Mouse (Mus musculus): ENCODE results near the gene Hipk3. TPM values are rescaled to one million over a fixed set of nuclear protein-coding genes. Genes with fewer than 3 reads are reported as not detected.

Gene Hipk3
- polyA plus RNA-seq, 1 experiment from 2014 or later = 14.3 TPM

- ATAC-seq (ENCODE audit: insufficient read depth, low FRiP score) = no peak
- H3K9me3 ChIP-seq (replicated peaks; ENCODE audit: control insufficient read depth, low read length) = no peaks in the 10 kb centered on the region
- 86% methylated on average over 3 of the region's 3 CpGs for WGBS
- H3K4me1 ChIP-seq (ENCODE audit: control insufficient read depth, insufficient read depth, low read length) = no peaks in the 10 kb centered on the region
- no peak overlapping the region for H3K4me2 ChIP-seq (ENCODE audit: low read depth, low read length)
- no peaks in the 10 kb centered on the region for H3K27me3 ChIP-seq (ENCODE audit: control insufficient read depth, insufficient read depth, low read length)
- H3K36me3 ChIP-seq (ENCODE audit: control insufficient read depth, insufficient read depth, low read length) = peaks cover 19% of the 10 kb centered on the region
- H3K4me3 ChIP-seq (replicated peaks; ENCODE audit: low read length) = no peak overlapping the region
- H3K27ac ChIP-seq (ENCODE audit: low read length) = no peak overlapping the region
- H3K9ac ChIP-seq (ENCODE audit: low read length) = no peak overlapping the region
Observed at GRCm38 (mm10) chr2:104436226-104436625, 58.0 kb downstream of the Hipk3 start.

- no peak for ATAC-seq (ENCODE audit: insufficient read depth, low FRiP score)
- Histone ChIP-seq H3K27me3 (ENCODE audit: control insufficient read depth, insufficient read depth, low read length) (no peaks in the 10 kb centered on the region), H3K9ac (ENCODE audit: low read length) (no peak overlapping the region), H3K36me3 (ENCODE audit: control insufficient read depth, insufficient read depth, low read length) (peaks cover 26% of the 10 kb centered on the region), H3K4me1 (ENCODE audit: control insufficient read depth, insufficient read depth, low read length) (no peaks in the 10 kb centered on the region), H3K27ac (ENCODE audit: low read length) (no peak overlapping the region), H3K4me3 (replicated peaks; ENCODE audit: low read length) (no peak overlapping the region), H3K9me3 (replicated peaks; ENCODE audit: control insufficient read depth, low read length) (no peaks in the 10 kb centered on the region), H3K4me2 (ENCODE audit: low read depth, low read length) (no peak overlapping the region)
- 95% methylated on average over 6 of the region's 6 CpGs for WGBS
Observed at GRCm38 (mm10) chr2:104431067-104431466, 63.2 kb downstream of the Hipk3 start.

- WGBS = 91% methylated on average over 5 of the region's 5 CpGs
- no peak overlapping the region for H3K4me2 ChIP-seq (ENCODE audit: low read depth, low read length)
- ATAC-seq (ENCODE audit: insufficient read depth, low FRiP score) = no peak
- H3K9ac ChIP-seq (ENCODE audit: low read length) = no peak overlapping the region
- no peaks in the 10 kb centered on the region for H3K9me3 ChIP-seq (replicated peaks; ENCODE audit: control insufficient read depth, low read length)
- H3K4me3 ChIP-seq (replicated peaks; ENCODE audit: low read length) = no peak overlapping the region
- H3K27me3 ChIP-seq (ENCODE audit: control insufficient read depth, insufficient read depth, low read length) = no peaks in the 10 kb centered on the region
- H3K4me1 ChIP-seq (ENCODE audit: control insufficient read depth, insufficient read depth, low read length) = no peaks in the 10 kb centered on the region
- H3K27ac ChIP-seq (ENCODE audit: low read length) = no peak overlapping the region
- peaks cover 23% of the 10 kb centered on the region for H3K36me3 ChIP-seq (ENCODE audit: control insufficient read depth, insufficient read depth, low read length)
Observed at GRCm38 (mm10) chr2:104430566-104430965, 63.7 kb downstream of the Hipk3 start.

GRCm38 (mm10) chr2:104426112-104426511 is 68.1 kb downstream of the Hipk3 start:
- no peaks in the 10 kb centered on the region for H3K9me3 ChIP-seq (replicated peaks; ENCODE audit: control insufficient read depth, low read length)
- ATAC-seq (ENCODE audit: insufficient read depth, low FRiP score) = no peak
- H3K9ac ChIP-seq (ENCODE audit: low read length) = no peak overlapping the region
- 79% methylated on average over 3 of the region's 3 CpGs for WGBS
- H3K4me1 ChIP-seq (ENCODE audit: control insufficient read depth, insufficient read depth, low read length) = no peaks in the 10 kb centered on the region
- no peak overlapping the region for H3K4me2 ChIP-seq (ENCODE audit: low read depth, low read length)
- peaks cover 7% of the 10 kb centered on the region; the same call in 1 of the 2 replicates for H3K36me3 ChIP-seq (ENCODE audit: control insufficient read depth, insufficient read depth, low read length)
- no peak overlapping the region for H3K27ac ChIP-seq (ENCODE audit: low read length)
- H3K27me3 ChIP-seq (ENCODE audit: control insufficient read depth, insufficient read depth, low read length) = no peaks in the 10 kb centered on the region
- no peak overlapping the region for H3K4me3 ChIP-seq (replicated peaks; ENCODE audit: low read length)

- H3K4me1 ChIP-seq (ENCODE audit: control insufficient read depth, insufficient read depth, low read length) = no peaks in the 10 kb centered on the region
- no peaks in the 10 kb centered on the region for H3K9me3 ChIP-seq (replicated peaks; ENCODE audit: control insufficient read depth, low read length)
- no peaks in the 10 kb centered on the region for H3K27me3 ChIP-seq (ENCODE audit: control insufficient read depth, insufficient read depth, low read length)
- H3K9ac ChIP-seq (ENCODE audit: low read length) = no peak overlapping the region
- H3K4me2 ChIP-seq (ENCODE audit: low read depth, low read length) = no peak overlapping the region
- no peak overlapping the region for H3K4me3 ChIP-seq (replicated peaks; ENCODE audit: low read length)
- H3K36me3 ChIP-seq (ENCODE audit: control insufficient read depth, insufficient read depth, low read length) = no peaks in the 10 kb centered on the region
- no peak for ATAC-seq (ENCODE audit: insufficient read depth, low FRiP score)
- no peak overlapping the region for H3K27ac ChIP-seq (ENCODE audit: low read length)
- 9% methylated on average over 1 of the region's 1 CpGs for WGBS
Observed at GRCm38 (mm10) chr2:104422230-104422629, 72.0 kb downstream of the Hipk3 start.

GRCm38 (mm10) chr2:104420805-104421204 is 73.4 kb downstream of the Hipk3 start:
- ATAC-seq (ENCODE audit: insufficient read depth, low FRiP score) = no peak
- no peak overlapping the region for H3K4me2 ChIP-seq (ENCODE audit: low read depth, low read length)
- 74% methylated on average over 4 of the region's 4 CpGs for WGBS
- H3K9ac ChIP-seq (ENCODE audit: low read length) = no peak overlapping the region
- H3K36me3 ChIP-seq (ENCODE audit: control insufficient read depth, insufficient read depth, low read length) = no peaks in the 10 kb centered on the region
- no peaks in the 10 kb centered on the region for H3K4me1 ChIP-seq (ENCODE audit: control insufficient read depth, insufficient read depth, low read length)
- H3K27me3 ChIP-seq (ENCODE audit: control insufficient read depth, insufficient read depth, low read length) = no peaks in the 10 kb centered on the region
- H3K4me3 ChIP-seq (replicated peaks; ENCODE audit: low read length) = no peak overlapping the region
- no peaks in the 10 kb centered on the region for H3K9me3 ChIP-seq (replicated peaks; ENCODE audit: control insufficient read depth, low read length)
- no peak overlapping the region for H3K27ac ChIP-seq (ENCODE audit: low read length)

GRCm38 (mm10) chr2:104419999-104420398 is 74.2 kb downstream of the Hipk3 start:
- H3K4me3 ChIP-seq (replicated peaks; ENCODE audit: low read length) = no peak overlapping the region
- no peak overlapping the region for H3K27ac ChIP-seq (ENCODE audit: low read length)
- H3K9ac ChIP-seq (ENCODE audit: low read length) = no peak overlapping the region
- no peaks in the 10 kb centered on the region for H3K9me3 ChIP-seq (replicated peaks; ENCODE audit: control insufficient read depth, low read length)
- H3K36me3 ChIP-seq (ENCODE audit: control insufficient read depth, insufficient read depth, low read length) = no peaks in the 10 kb centered on the region
- no peak overlapping the region for H3K4me2 ChIP-seq (ENCODE audit: low read depth, low read length)
- no peak for ATAC-seq (ENCODE audit: insufficient read depth, low FRiP score)
- 91% methylated on average over 1 of the region's 1 CpGs for WGBS
- no peaks in the 10 kb centered on the region for H3K27me3 ChIP-seq (ENCODE audit: control insufficient read depth, insufficient read depth, low read length)
- no peaks in the 10 kb centered on the region for H3K4me1 ChIP-seq (ENCODE audit: control insufficient read depth, insufficient read depth, low read length)

GRCm38 (mm10) chr2:104419411-104419810 is 74.8 kb downstream of the Hipk3 start:
- 83% methylated on average over 2 of the region's 2 CpGs for WGBS
- ATAC-seq (ENCODE audit: insufficient read depth, low FRiP score) = no peak

GRCm38 (mm10) chr2:104413011-104413410 is 81.2 kb downstream of the Hipk3 start:
- 0 out of 2 replicates have a peak, but pooled peaks cover 4% of the 10 kb centered on the region for H3K4me1 ChIP-seq (ENCODE audit: control insufficient read depth, insufficient read depth, low read length)
- H3K36me3 ChIP-seq (ENCODE audit: control insufficient read depth, insufficient read depth, low read length) = no peaks in the 10 kb centered on the region
- peaks cover 37% of the 10 kb centered on the region for H3K27me3 ChIP-seq (ENCODE audit: control insufficient read depth, insufficient read depth, low read length)
- H3K27ac ChIP-seq (ENCODE audit: low read length) = no peak overlapping the region
- no peak overlapping the region for H3K4me2 ChIP-seq (ENCODE audit: low read depth, low read length)
- H3K9me3 ChIP-seq (replicated peaks; ENCODE audit: control insufficient read depth, low read length) = no peaks in the 10 kb centered on the region
- H3K4me3 ChIP-seq (replicated peaks; ENCODE audit: low read length) = no peak overlapping the region
- 74% methylated on average over 3 of the region's 3 CpGs for WGBS
- no peak for ATAC-seq (ENCODE audit: insufficient read depth, low FRiP score)
- H3K9ac ChIP-seq (ENCODE audit: low read length) = no peak overlapping the region

More at GRCm38 (mm10) chr2:104419411-104419810, 74.8 kb downstream of the Hipk3 start:
- no peaks in the 10 kb centered on the region for H3K4me1 ChIP-seq (ENCODE audit: control insufficient read depth, insufficient read depth, low read length)
- H3K4me3 ChIP-seq (replicated peaks; ENCODE audit: low read length) = no peak overlapping the region
- no peaks in the 10 kb centered on the region for H3K27me3 ChIP-seq (ENCODE audit: control insufficient read depth, insufficient read depth, low read length)
- H3K27ac ChIP-seq (ENCODE audit: low read length) = no peak overlapping the region
- H3K36me3 ChIP-seq (ENCODE audit: control insufficient read depth, insufficient read depth, low read length) = no peaks in the 10 kb centered on the region
- no peaks in the 10 kb centered on the region for H3K9me3 ChIP-seq (replicated peaks; ENCODE audit: control insufficient read depth, low read length)
- H3K4me2 ChIP-seq (ENCODE audit: low read depth, low read length) = no peak overlapping the region
- no peak overlapping the region for H3K9ac ChIP-seq (ENCODE audit: low read length)

- Histone ChIP-seq H3K36me3 (ENCODE audit: control insufficient read depth, insufficient read depth, low read length) (no peaks in the 10 kb centered on the region), H3K27me3 (ENCODE audit: control insufficient read depth, insufficient read depth, low read length) (peaks cover 42% of the 10 kb centered on the region), H3K4me1 (ENCODE audit: control insufficient read depth, insufficient read depth, low read length) (0 out of 2 replicates have a peak, but pooled peaks cover 4% of the 10 kb centered on the region), H3K9ac (ENCODE audit: low read length) (no peak overlapping the region), H3K4me3 (replicated peaks; ENCODE audit: low read length) (no peak overlapping the region), H3K4me2 (ENCODE audit: low read depth, low read length) (no peak overlapping the region), H3K27ac (ENCODE audit: low read length) (no peak overlapping the region), H3K9me3 (replicated peaks; ENCODE audit: control insufficient read depth, low read length) (no peaks in the 10 kb centered on the region)
- no peak for ATAC-seq (ENCODE audit: insufficient read depth, low FRiP score)
- 40% methylated on average over 4 of the region's 4 CpGs for WGBS
Observed at GRCm38 (mm10) chr2:104412496-104412895, 81.8 kb downstream of the Hipk3 start.

Data from stomach, embryonic 16.5 days (tissue).